Comparison of ENCODE assay signal across 7 mouse cellular contexts in the genomic region with DNA sequence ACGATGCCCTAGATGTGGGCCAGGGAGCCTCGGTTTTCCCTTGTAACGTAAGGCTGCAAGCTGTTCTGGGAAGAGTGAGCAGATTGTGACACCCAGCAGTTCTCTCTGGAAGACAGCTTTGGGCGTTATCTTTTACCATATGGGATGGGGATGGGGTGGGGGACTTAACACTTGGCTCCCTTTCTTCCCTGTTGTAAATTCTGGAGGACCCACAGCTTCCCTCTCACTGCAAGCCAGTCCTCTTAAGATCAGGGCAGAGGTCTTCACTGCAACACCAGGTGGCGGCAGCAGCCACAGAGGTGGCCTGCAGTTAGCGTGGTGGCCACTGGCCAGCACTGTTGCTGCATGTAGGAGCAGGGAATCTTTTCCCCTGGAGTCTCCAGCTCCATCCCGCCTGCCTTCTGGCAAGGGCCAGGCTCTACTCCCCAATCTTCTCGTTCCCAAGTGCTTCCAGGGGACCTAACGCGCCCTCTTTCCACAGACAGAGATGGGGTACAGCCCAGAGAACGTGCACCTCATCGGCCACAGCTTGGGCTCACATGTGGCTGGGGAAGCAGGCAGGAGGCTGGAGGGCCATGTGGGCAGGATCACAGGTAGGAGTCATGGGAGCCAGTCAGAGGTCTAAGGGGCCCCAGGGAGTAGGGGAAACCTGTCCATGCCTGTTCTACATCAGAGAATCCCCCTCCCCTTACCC. TPM values are rescaled to one million over a fixed set of nuclear protein-coding genes. Genes with fewer than 3 reads are reported as not detected.
A peak's percentile ranks its signal among the peaks of the same experiment; 100 is the strongest.
DNase-seq lines count a peak whose midpoint lies in the region; ATAC-seq and TF ChIP-seq lines count a peak whose summit lies in the region.

No protein-coding gene starts in this region.

- H3K4me3 ChIP-seq in embryonic fibroblast, embryonic 13.5 days (ENCODE audit: insufficient read depth, low read length) = no peak overlapping the region
- no peak overlapping the region for H3K4me3 ChIP-seq in heart, embryonic 13.5 days
- no peak overlapping the region for H3K4me3 ChIP-seq in kidney, postnatal 0 days (replicated peaks; ENCODE audit: low read depth, low read length)
- H3K4me3 ChIP-seq in limb, embryonic 15.5 days = no peak overlapping the region
- no peak overlapping the region for H3K4me3 ChIP-seq in neural tube, embryonic 11.5 days (ENCODE audit: low read depth, low read length)

- WGBS in heart, embryonic 13.5 days = 6% methylated on average over 12 of the region's 12 CpGs
- WGBS in kidney, postnatal 0 days = 12% methylated on average over 12 of the region's 12 CpGs
- WGBS in limb, embryonic 15.5 days = 9% methylated on average over 12 of the region's 12 CpGs
- 10% methylated on average over 12 of the region's 12 CpGs for WGBS in neural tube, embryonic 11.5 days

- peak; percentile 98 for TF ChIP-seq CTCF in embryonic fibroblast, embryonic 13.5 days (IDR thresholded peaks at IDR 0.05; ENCODE audit: borderline replicate concordance, insufficient read depth, low read length)
- TF ChIP-seq CTCF in kidney, postnatal 0 days (IDR thresholded peaks at IDR 0.05; ENCODE audit: low read depth) = peak; percentile 98

- no peak for TF ChIP-seq POLR2A in embryonic fibroblast, embryonic 13.5 days (IDR thresholded peaks at IDR 0.05; ENCODE audit: low read depth, low read length)

- H3K9me3 ChIP-seq in heart, embryonic 13.5 days = no peaks in the 10 kb centered on the region
- no peaks in the 10 kb centered on the region for H3K9me3 ChIP-seq in kidney, postnatal 0 days (replicated peaks; ENCODE audit: low read length)
- H3K9me3 ChIP-seq in limb, embryonic 15.5 days = no peaks in the 10 kb centered on the region
- no peaks in the 10 kb centered on the region for H3K9me3 ChIP-seq in neural tube, embryonic 11.5 days (ENCODE audit: control insufficient read depth, low read length)

- peaks cover 16% of the 10 kb centered on the region; the same call in 1 of the 2 replicates for H3K27me3 ChIP-seq in heart, embryonic 13.5 days (replicated peaks)
- no peaks in the 10 kb centered on the region for H3K27me3 ChIP-seq in kidney, postnatal 0 days (ENCODE audit: insufficient read depth, low read length)
- no peaks in the 10 kb centered on the region for H3K27me3 ChIP-seq in limb, embryonic 15.5 days
- no peaks in the 10 kb centered on the region for H3K27me3 ChIP-seq in neural tube, embryonic 11.5 days (ENCODE audit: control insufficient read depth, insufficient read depth, low read length)

- H3K27ac ChIP-seq in embryonic fibroblast, embryonic 13.5 days (ENCODE audit: insufficient read depth, low read length) = no peak overlapping the region
- H3K27ac ChIP-seq in heart, embryonic 13.5 days (replicated peaks) = no peak overlapping the region
- H3K27ac ChIP-seq in kidney, postnatal 0 days = no peak overlapping the region
- no peak overlapping the region for H3K27ac ChIP-seq in limb, embryonic 15.5 days
- no peak overlapping the region for H3K27ac ChIP-seq in neural tube, embryonic 11.5 days (ENCODE audit: low read depth, low read length)

- no peaks in the 10 kb centered on the region for H3K4me1 ChIP-seq in embryonic fibroblast, embryonic 13.5 days (ENCODE audit: control insufficient read depth, insufficient read depth, low read length)
- peaks cover 3% of the 10 kb centered on the region; the same call in 1 of the 2 replicates for H3K4me1 ChIP-seq in heart, embryonic 13.5 days
- no peaks in the 10 kb centered on the region for H3K4me1 ChIP-seq in kidney, postnatal 0 days (replicated peaks; ENCODE audit: insufficient read depth, low read length)
- peaks cover 9% of the 10 kb centered on the region for H3K4me1 ChIP-seq in limb, embryonic 15.5 days
- no peaks in the 10 kb centered on the region for H3K4me1 ChIP-seq in neural tube, embryonic 11.5 days (ENCODE audit: control insufficient read depth, insufficient read depth, low read length)

- H3K36me3 ChIP-seq in heart, embryonic 13.5 days = no peaks in the 10 kb centered on the region
- H3K36me3 ChIP-seq in kidney, postnatal 0 days (ENCODE audit: insufficient read depth, low read length) = no peaks in the 10 kb centered on the region
- H3K36me3 ChIP-seq in limb, embryonic 15.5 days = no peaks in the 10 kb centered on the region
- no peaks in the 10 kb centered on the region for H3K36me3 ChIP-seq in neural tube, embryonic 11.5 days (ENCODE audit: control insufficient read depth, insufficient read depth, low read length)

- DNase-seq in adrenal gland, postnatal 36 days = peak; percentile 64 to 68
- peak; percentile 87 for DNase-seq in kidney, postnatal 0 days (ENCODE audit: low spot score)
- DNase-seq in neural tube, embryonic 11.5 days (ENCODE audit: low spot score) = peak; percentile 76
- DNase-seq in testis, postnatal 14 days (ENCODE audit: low spot score) = peak; percentile 46

- no peak overlapping the region for H3K9ac ChIP-seq in heart, embryonic 13.5 days
- H3K9ac ChIP-seq in kidney, postnatal 0 days (ENCODE audit: low read depth, low read length) = no peak overlapping the region
- H3K9ac ChIP-seq in limb, embryonic 15.5 days = no peak overlapping the region
- no peak overlapping the region for H3K9ac ChIP-seq in neural tube, embryonic 11.5 days (ENCODE audit: low read length)

- peak overlapping the region; percentile 38; the same call in 1 of the 2 replicates for H3K4me2 ChIP-seq in heart, embryonic 13.5 days
- H3K4me2 ChIP-seq in kidney, postnatal 0 days (ENCODE audit: low read length) = no peak overlapping the region
- no peak overlapping the region for H3K4me2 ChIP-seq in limb, embryonic 15.5 days
- no peak overlapping the region for H3K4me2 ChIP-seq in neural tube, embryonic 11.5 days (ENCODE audit: low read depth)

- no peak for ATAC-seq in heart, embryonic 13.5 days (ENCODE audit: extremely low read depth, insufficient number of reproducible peaks, low FRiP score, low TSS enrichment)
- peak; percentile 69; the same call in 1 of the 2 replicates for ATAC-seq in kidney, postnatal 0 days (replicated peaks; ENCODE audit: low FRiP score, low read depth)
- ATAC-seq in limb, embryonic 15.5 days (ENCODE audit: insufficient number of reproducible peaks, low FRiP score, low TSS enrichment, low read depth) = peak; percentile 42; the same call in 1 of the 2 replicates
- peak; percentile 58; the same call in 1 of the 2 replicates for ATAC-seq in neural tube, embryonic 11.5 days (ENCODE audit: insufficient read depth, low FRiP score, low TSS enrichment)

RNA-seq across cellular contexts. Expression of gene Pnliprp2, which starts 3.5 kb away (rescaled TPM):
- total RNA-seq in adrenal gland, postnatal 36 days (2021) = not detected
- polyA plus RNA-seq in embryonic fibroblast, embryonic 13.5 days (2011; ENCODE audit: insufficient read length, low read depth, missing spikeins) = not detected in 2 replicates
- 0.21 and 0.31 TPM in 2 replicates for polyA plus RNA-seq in heart, embryonic 13.5 days (2015; fragmentation: Nextera tagmentation; extraction: Ambion mirVana)
- polyA plus RNA-seq in kidney, postnatal 0 days (2015; fragmentation: Nextera tagmentation; extraction: Ambion mirVana) = 0.09 and 0.36 TPM in 2 replicates
- 0.12 TPM in 1 of 2 replicates, not detected in the other for polyA plus RNA-seq in limb, embryonic 15.5 days (2015; fragmentation: Nextera tagmentation; extraction: Ambion mirVana)
- polyA plus RNA-seq in neural tube, embryonic 11.5 days (2014; fragmentation: Nextera tagmentation; extraction: Ambion mirVana) = 0.26 TPM in 1 of 2 replicates, not detected in the other

RNA-seq across cellular contexts. Expression of gene 1700019N19Rik, which starts 31.3 kb away (rescaled TPM):
- not detected for total RNA-seq in adrenal gland, postnatal 36 days (2021)
- polyA plus RNA-seq in embryonic fibroblast, embryonic 13.5 days (2011; ENCODE audit: insufficient read length, low read depth, missing spikeins) = not detected in 2 replicates
- not detected in 2 replicates for polyA plus RNA-seq in heart, embryonic 13.5 days (2015; fragmentation: Nextera tagmentation; extraction: Ambion mirVana)
- not detected in 2 replicates for polyA plus RNA-seq in kidney, postnatal 0 days (2015; fragmentation: Nextera tagmentation; extraction: Ambion mirVana)
- polyA plus RNA-seq in limb, embryonic 15.5 days (2015; fragmentation: Nextera tagmentation; extraction: Ambion mirVana) = not detected in 2 replicates
- not detected in 2 replicates for polyA plus RNA-seq in neural tube, embryonic 11.5 days (2014; fragmentation: Nextera tagmentation; extraction: Ambion mirVana)

RNA-seq across cellular contexts. Expression of gene Pnliprp1, which starts 34.3 kb away (rescaled TPM):
- not detected for total RNA-seq in adrenal gland, postnatal 36 days (2021)
- polyA plus RNA-seq in embryonic fibroblast, embryonic 13.5 days (2011; ENCODE audit: insufficient read length, low read depth, missing spikeins) = not detected in 2 replicates
- 0.98 and 3.1 TPM in 2 replicates for polyA plus RNA-seq in heart, embryonic 13.5 days (2015; fragmentation: Nextera tagmentation; extraction: Ambion mirVana)
- not detected in 2 replicates for polyA plus RNA-seq in kidney, postnatal 0 days (2015; fragmentation: Nextera tagmentation; extraction: Ambion mirVana)
- 0.93 and 1.6 TPM in 2 replicates for polyA plus RNA-seq in limb, embryonic 15.5 days (2015; fragmentation: Nextera tagmentation; extraction: Ambion mirVana)
- polyA plus RNA-seq in neural tube, embryonic 11.5 days (2014; fragmentation: Nextera tagmentation; extraction: Ambion mirVana) = not detected in 2 replicates
